In the genomic region with DNA sequence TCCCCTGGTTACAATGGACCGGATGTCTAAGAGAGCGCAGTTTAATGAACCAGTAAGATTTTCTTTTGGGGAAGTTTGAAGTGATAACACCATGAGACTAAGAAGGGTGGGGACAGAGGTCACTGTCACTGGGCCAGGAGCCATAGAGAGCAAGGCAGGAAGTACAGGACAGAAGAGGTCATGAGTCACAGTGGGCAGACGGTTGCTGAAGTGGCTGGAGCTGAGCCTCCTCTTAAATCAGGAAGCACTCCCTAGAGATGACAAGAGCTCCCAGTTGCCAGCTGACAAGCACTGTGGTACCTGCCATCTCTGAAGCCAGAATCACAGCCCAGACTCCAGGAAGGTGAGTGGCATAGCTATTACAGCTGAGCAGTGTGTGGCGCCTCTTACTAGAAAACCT, we compare ENCODE assay signal across 9 mouse cellular contexts.
DNase-seq lines count a peak whose midpoint lies in the region; ATAC-seq and TF ChIP-seq lines count a peak whose summit lies in the region.
"Had no signal": no experiment of that assay in that cellular context is flagged by ENCODE, and none has a peak within 500 bp of the region (broad histone marks: within the 10 kb centered on the region; RNA-seq: fewer than 3 reads in every experiment).

No protein-coding gene starts in this region.

- H3K4me3 ChIP-seq in liver, embryonic 12.5 days = no peak overlapping the region
- H3K4me3 ChIP-seq in liver, embryonic 11.5 days (ENCODE audit: low read depth, low read length) = no peak overlapping the region
- no peak overlapping the region for H3K4me3 ChIP-seq in heart, adult 2 months
- no peak overlapping the region for H3K4me3 ChIP-seq in myocyte

- 0 out of 2 replicates have a peak, but pooled peaks have one; percentile 3 for TF ChIP-seq CTCF in heart, adult 2 months (IDR thresholded peaks at IDR 0.05)

- intact Hi-C loops in heart, adult 2 months (cut with DNase I) = loop anchor here (2.0 kb wide), 1 partner anchor 136 kb away; no protein-coding TSS in a partner anchor

- no peaks in the 10 kb centered on the region for H3K79me2 ChIP-seq in heart, adult 2 months (replicated peaks; ENCODE audit: control insufficient read depth, insufficient read depth, low read length)
- H3K79me2 ChIP-seq in myocyte (ENCODE audit: control insufficient read depth, insufficient read depth) = no peaks in the 10 kb centered on the region

- no peaks in the 10 kb centered on the region for H3K9me3 ChIP-seq in liver, embryonic 12.5 days (replicated peaks)
- no peaks in the 10 kb centered on the region for H3K9me3 ChIP-seq in liver, embryonic 11.5 days (ENCODE audit: control insufficient read depth, low read length)

- WGBS in liver, embryonic 12.5 days (ENCODE audit: insufficient replicate concordance) = 39% methylated on average over 4 of the region's 4 CpGs
- 60% methylated on average over 4 of the region's 4 CpGs for WGBS in liver, embryonic 11.5 days
- WGBS in heart, adult 2 months = 15% methylated on average over 4 of the region's 4 CpGs

- peaks cover 3% of the 10 kb centered on the region; the same call in 1 of the 2 replicates for H3K27me3 ChIP-seq in liver, embryonic 12.5 days (replicated peaks)
- no peaks in the 10 kb centered on the region for H3K27me3 ChIP-seq in liver, embryonic 11.5 days (replicated peaks; ENCODE audit: control insufficient read depth, insufficient read depth, low read length)
- H3K27me3 ChIP-seq in heart, adult 2 months (ENCODE audit: control insufficient read depth, insufficient read depth, low read length) = no peaks in the 10 kb centered on the region
- no peaks in the 10 kb centered on the region for H3K27me3 ChIP-seq in myocyte (ENCODE audit: control insufficient read depth, insufficient read depth, insufficient read length)

- H3ac ChIP-seq in myocyte (ENCODE audit: control insufficient read depth, insufficient read length) = no peak overlapping the region

- H3K9ac ChIP-seq in liver, embryonic 12.5 days = no peak overlapping the region
- H3K9ac ChIP-seq in liver, embryonic 11.5 days (ENCODE audit: low read depth, low read length) = no peak overlapping the region
- H3K9ac ChIP-seq in heart, adult 2 months (ENCODE audit: low read depth, low read length) = no peak overlapping the region
- H3K9ac ChIP-seq: liver, embryonic 14.5 days had no signal

- DNase-seq in liver, embryonic 11.5 days (ENCODE audit: low spot score) = no peak
- peak; percentile 51 to 82 for DNase-seq in heart, adult 2 months
- peak; percentile 43 to 65 for DNase-seq in kidney, postnatal 25 days
- no peak for DNase-seq in urinary bladder, adult 18-20 months (ENCODE audit: low spot score in 2 of 2)
- DNase-seq in right cerebral cortex, postnatal 36 days (ENCODE audit: low spot score in 2 of 2) = no peak
- DNase-seq in left cerebral cortex, adult 11 months (ENCODE audit: low spot score) = no peak

- no peak overlapping the region for H3K27ac ChIP-seq in liver, embryonic 12.5 days
- no peak overlapping the region for H3K27ac ChIP-seq in liver, embryonic 11.5 days (ENCODE audit: low read depth, low read length)
- peak overlapping the region; percentile 58 for H3K27ac ChIP-seq in heart, adult 2 months
- H3K27ac ChIP-seq: liver, embryonic 14.5 days had no signal

- no peak overlapping the region for H3K4me2 ChIP-seq in liver, embryonic 12.5 days
- no peak overlapping the region for H3K4me2 ChIP-seq in liver, embryonic 11.5 days
- H3K4me2 ChIP-seq in myocyte (ENCODE audit: low read depth) = peak overlapping the region; percentile 12

- peak; percentile 89 for TF ChIP-seq EP300 in heart, adult 2 months (IDR thresholded peaks at IDR 0.05; ENCODE audit: insufficient read depth, low read depth, low read length)

- no peak for TF ChIP-seq POLR2A in heart, adult 2 months (IDR thresholded peaks at IDR 0.05; ENCODE audit: insufficient read depth, low read depth, low read length)
- TF ChIP-seq POLR2A in myocyte (IDR thresholded peaks at IDR 0.05; ENCODE audit: insufficient read length, low read depth) = no peak

- 0 out of 2 replicates have a peak, but pooled peaks have one; percentile 21 for ATAC-seq in liver, embryonic 12.5 days
- no peak for ATAC-seq in liver, embryonic 11.5 days (replicated peaks; ENCODE audit: low FRiP score)

- H3K4me1 ChIP-seq in liver, embryonic 12.5 days = peaks cover 8% of the 10 kb centered on the region; the same call in 1 of the 2 replicates
- no peaks in the 10 kb centered on the region for H3K4me1 ChIP-seq in liver, embryonic 11.5 days (replicated peaks; ENCODE audit: control insufficient read depth, insufficient read depth, low read length)
- H3K4me1 ChIP-seq in heart, adult 2 months (ENCODE audit: control insufficient read depth, insufficient read depth, low read length) = peaks cover 8% of the 10 kb centered on the region

- H3K36me3 ChIP-seq in liver, embryonic 12.5 days = no peaks in the 10 kb centered on the region
- no peaks in the 10 kb centered on the region for H3K36me3 ChIP-seq in liver, embryonic 11.5 days (ENCODE audit: control insufficient read depth, insufficient read depth, low read length)
- no peaks in the 10 kb centered on the region for H3K36me3 ChIP-seq in heart, adult 2 months (ENCODE audit: control insufficient read depth, insufficient read depth, low read length)
- no peaks in the 10 kb centered on the region for H3K36me3 ChIP-seq in myocyte (ENCODE audit: control insufficient read depth, insufficient read depth)

TF ChIP-seq in myocyte, 11 proteins besides CTCF, POLR2A, EP300 and RAD21:
- no peak for TF ChIP-seq CEBPB (IDR thresholded peaks at IDR 0.05; ENCODE audit: insufficient read depth, poor library complexity, severe bottlenecking)
- TF ChIP-seq POLR2AphosphoS2 (IDR thresholded peaks at IDR 0.05; ENCODE audit: insufficient read length, low read depth) = no peak
- TF ChIP-seq MAX (IDR thresholded peaks at IDR 0.05; ENCODE audit: low read depth) = no peak
- TF ChIP-seq SRF (IDR thresholded peaks at IDR 0.05; ENCODE audit: control insufficient read depth, insufficient read length, low read depth) = no peak
- TF ChIP-seq MYOD1 (IDR thresholded peaks at IDR 0.05; ENCODE audit: control insufficient read depth in 1 of 3, insufficient read length in 2 of 3, low read depth in 2 of 3) = no peak
- no peak for TF ChIP-seq E2F4 (IDR thresholded peaks at IDR 0.05; ENCODE audit: insufficient read depth)
- no peak for TF ChIP-seq MYOG (IDR thresholded peaks at IDR 0.05; ENCODE audit: control insufficient read depth in 1 of 3, insufficient read depth in 1 of 3, insufficient read length in 2 of 3, low read depth in 2 of 3)
- TF ChIP-seq REST (IDR thresholded peaks at IDR 0.05; ENCODE audit: insufficient read depth, insufficient read length) = no peak
- TF ChIP-seq TCF3 (IDR thresholded peaks at IDR 0.05; ENCODE audit: insufficient read length, low read depth) = no peak
- no peak for TF ChIP-seq USF1 (IDR thresholded peaks at IDR 0.05; ENCODE audit: low read depth)
- TF ChIP-seq TCF12 (IDR thresholded peaks at IDR 0.05; ENCODE audit: insufficient read depth, poor library complexity, severe bottlenecking) = no peak
TF ChIP-seq in myocyte: peak in this region for 0.

Comparison
In these comparisons a context has a peak if more than half of its experiments do, and no peak if none do; other contexts are left out.
1. DNase-seq: peak in heart, adult 2 months (2 of 2) and kidney, postnatal 25 days (2 of 2); none in liver, embryonic 11.5 days (single experiment), urinary bladder, adult 18-20 months (0 of 2), right cerebral cortex, postnatal 36 days (0 of 2) and left cerebral cortex, adult 11 months (single experiment).